Mouse (Mus musculus) c-Kit-positive CD71-positive TER-119-positive erythroid progenitor cells, embryonic 14.5 days (primary cell): ENCODE measurements around the gene 2510009E07Rik.
A peak's percentile ranks its signal among the peaks of the same experiment; 100 is the strongest.

Experiments
- DNase-seq: peaks from one replicate; pipeline ENCODE4 v3.0.0-alpha.2; 2013; ENCODE audit warnings: low spot score

Gene 2510009E07Rik

GRCm38 (mm10) chr16:21694463-21695241 is at the start of gene 2510009E07Rik:
Gene 2510009E07Rik (minus strand): TSS chr16:21694665.
- no peak for DNase-seq

GRCm38 (mm10) chr16:21743401-21743800 is 48.9 kb upstream of the 2510009E07Rik start:
- no peak for DNase-seq

GRCm38 (mm10) chr16:21742898-21743297 is 48.4 kb upstream of the 2510009E07Rik start:
- DNase-seq = no peak

- peak; percentile 12 for DNase-seq
Observed at GRCm38 (mm10) chr16:21742191-21742870, 47.9 kb upstream of the 2510009E07Rik start.

- DNase-seq = no peak
Observed at GRCm38 (mm10) chr16:21741542-21741941, 47.1 kb upstream of the 2510009E07Rik start.

GRCm38 (mm10) chr16:21735638-21736037 is 41.2 kb upstream of the 2510009E07Rik start:
- DNase-seq = no peak

GRCm38 (mm10) chr16:21727897-21728364 is 33.5 kb upstream of the 2510009E07Rik start:
- DNase-seq = peak; percentile 71

GRCm38 (mm10) chr16:21727421-21727820 is 33.0 kb upstream of the 2510009E07Rik start:
- DNase-seq = no peak

- no peak for DNase-seq
Observed at GRCm38 (mm10) chr16:21724261-21724660, 29.8 kb upstream of the 2510009E07Rik start.

- no peak for DNase-seq
Observed at GRCm38 (mm10) chr16:21719770-21720169, 25.3 kb upstream of the 2510009E07Rik start.

- DNase-seq = no peak
Observed at GRCm38 (mm10) chr16:21714516-21714915, 20.1 kb upstream of the 2510009E07Rik start.

GRCm38 (mm10) chr16:21710321-21710720 is 15.9 kb upstream of the 2510009E07Rik start:
- no peak for DNase-seq

GRCm38 (mm10) chr16:21704691-21705090 is 10.2 kb upstream of the 2510009E07Rik start:
- no peak for DNase-seq

GRCm38 (mm10) chr16:21702314-21702690 is 7.8 kb upstream of the 2510009E07Rik start:
- no peak for DNase-seq

GRCm38 (mm10) chr16:21701611-21702313 is 7.3 kb upstream of the 2510009E07Rik start:
- no peak for DNase-seq

- no peak for DNase-seq
Observed at GRCm38 (mm10) chr16:21698136-21698535, 3.7 kb upstream of the 2510009E07Rik start.

- no peak for DNase-seq
Observed at GRCm38 (mm10) chr16:21696946-21697345, 2.5 kb upstream of the 2510009E07Rik start.

GRCm38 (mm10) chr16:21695242-21695578 is 745 bp upstream of the 2510009E07Rik start:
- no peak for DNase-seq

GRCm38 (mm10) chr16:21693981-21694462 is 443 bp downstream of the 2510009E07Rik start:
- DNase-seq = no peak

GRCm38 (mm10) chr16:21690216-21690755 is 4.2 kb downstream of the 2510009E07Rik start:
- DNase-seq = no peak

GRCm38 (mm10) chr16:21689141-21689540 is 5.3 kb downstream of the 2510009E07Rik start:
- no peak for DNase-seq

- no peak for DNase-seq
Observed at GRCm38 (mm10) chr16:21687406-21687805, 7.1 kb downstream of the 2510009E07Rik start.
